Mouse (Mus musculus) subcutaneous adipose tissue, adult 2 months (tissue): ENCODE data around the gene Klhdc8b. TPM values are rescaled to one million over a fixed set of nuclear protein-coding genes. Genes with fewer than 3 reads are reported as not detected.

ENCODE experiments used
- polyA plus RNA-seq: library from polyadenylated mRNA; depleted of rRNA; stranded (reverse); fragments of >200 nt; gene quantifications from 2 replicates; pipeline ENCODE4 v1.2.3, GENCODE M21; 2012; ENCODE audit warnings: low replicate concordance; rRNA removed

Gene Klhdc8b
- 70.2 and 91.7 TPM in 2 replicates for polyA plus RNA-seq

GRCm38 (mm10) chr9:108461181-108461631 is at the start of gene Klhdc8b:
Gene Klhdc8b, minus strand, starts transcription at chr9:108461581.

GRCm38 (mm10) chr9:108507619-108508434 is 46.4 kb upstream of the Klhdc8b start, which contains the start of gene Qars:
Gene Qars, plus strand, starts transcription at chr9:108507706.

GRCm38 (mm10) chr9:108490559-108491285 is 29.3 kb upstream of the Klhdc8b start, which contains the start of gene Usp19:
Gene Usp19, plus strand, starts transcription at chr9:108490602.

GRCm38 (mm10) chr9:108479721-108480351 is 18.5 kb upstream of the Klhdc8b start, which contains the start of gene Lamb2:
Gene Lamb2, plus strand, starts transcription at chr9:108479736.

GRCm38 (mm10) chr9:108460319-108461178 is 832 bp downstream of the Klhdc8b start, which contains the start of gene Ccdc71:
Gene Ccdc71, plus strand, starts transcription at chr9:108460527.

GRCm38 (mm10) chr9:108436182-108436581 is 25.2 kb downstream of the Klhdc8b start, which contains the start of gene BC048562:
Gene BC048562, plus strand, starts transcription at chr9:108436482.

GRCm38 (mm10) chr9:108428384-108428783 is 33.0 kb downstream of the Klhdc8b start, which contains the start of gene Ccdc36:
Gene Ccdc36, minus strand, starts transcription at chr9:108428484.

Other genes with a start within 250 kb of the Klhdc8b start
- 65.0 and 108 TPM in 2 replicates for gene Dag1, start 197.6 kb downstream of the Klhdc8b start, polyA plus RNA-seq
- gene Nicn1, start 171.2 kb downstream of the Klhdc8b start, polyA plus RNA-seq = 32.6 and 34.7 TPM in 2 replicates
- 6.7 and 22.0 TPM in 2 replicates for gene Amt, start 164.7 kb downstream of the Klhdc8b start, polyA plus RNA-seq
- gene Rhoa, start 155.5 kb downstream of the Klhdc8b start, polyA plus RNA-seq = 192 and 239 TPM in 2 replicates
- gene Tcta, start 155.4 kb downstream of the Klhdc8b start, polyA plus RNA-seq = 59.0 and 105 TPM in 2 replicates
- gene Gpx1, start 122.7 kb downstream of the Klhdc8b start, polyA plus RNA-seq = 1,212 and 1,799 TPM in 2 replicates
- gene Usp4, start 113.7 kb downstream of the Klhdc8b start, polyA plus RNA-seq = 82.2 and 92.5 TPM in 2 replicates
- gene 1700102P08Rik, start 68.8 kb downstream of the Klhdc8b start, polyA plus RNA-seq = 0.21 and 0.27 TPM in 2 replicates
- gene Ccdc36, start 33.1 kb downstream of the Klhdc8b start, polyA plus RNA-seq = 0.10 TPM in 1 of 2 replicates, not detected in the other
- gene BC048562, start 25.1 kb downstream of the Klhdc8b start, polyA plus RNA-seq = not detected in 2 replicates
- 20.4 and 34.4 TPM in 2 replicates for gene Ccdc71, start 1.1 kb downstream of the Klhdc8b start, polyA plus RNA-seq
- 223 and 264 TPM in 2 replicates for gene Lamb2, start 18.2 kb upstream of the Klhdc8b start, polyA plus RNA-seq
- gene Usp19, start 29.0 kb upstream of the Klhdc8b start, polyA plus RNA-seq = 179 and 216 TPM in 2 replicates
- 172 and 318 TPM in 2 replicates for gene Qars, start 46.1 kb upstream of the Klhdc8b start, polyA plus RNA-seq
- gene Qrich1, start 55.2 kb upstream of the Klhdc8b start, polyA plus RNA-seq = 93.6 and 129 TPM in 2 replicates
- 48.0 and 173 TPM in 2 replicates for gene Impdh2, start 98.7 kb upstream of the Klhdc8b start, polyA plus RNA-seq
- gene Ndufaf3, start 105.9 kb upstream of the Klhdc8b start, polyA plus RNA-seq = 38.3 and 48.7 TPM in 2 replicates
- gene Dalrd3, start 108.3 kb upstream of the Klhdc8b start, polyA plus RNA-seq = 120 and 203 TPM in 2 replicates
- gene Wdr6, start 117.2 kb upstream of the Klhdc8b start, polyA plus RNA-seq = 41.1 and 162 TPM in 2 replicates
- 5.3 and 35.1 TPM in 2 replicates for gene P4htm, start 136.1 kb upstream of the Klhdc8b start, polyA plus RNA-seq
- gene Arih2, start 187.8 kb upstream of the Klhdc8b start, polyA plus RNA-seq = 35.0 and 41.4 TPM in 2 replicates
- gene Slc25a20, start 200.5 kb upstream of the Klhdc8b start, polyA plus RNA-seq = 36.9 and 73.5 TPM in 2 replicates
- gene Prkar2a, start 227.7 kb upstream of the Klhdc8b start, polyA plus RNA-seq = 15.6 and 32.7 TPM in 2 replicates